Mouse (Mus musculus) embryonic stem cell, embryonic (primary cell): ENCODE measurements around the gene 1700057G04Rik.
"Not testable (repeated sequence)": the region's sequence is repeated elsewhere in the genome, so short reads cannot be mapped to it uniquely, and the experiment has no call there.

ENCODE experiments used
- CTCF ChIA-PET, 4 experiments: fragments of 300-600 bp in 2 of 4; fragments of 350-600 bp in 2 of 4; sonication (Branson Sonifier 250); formaldehyde crosslinking; loops; one replicate each; lab custom pipeline; 2022; ENCODE audit warnings: inconsistent platforms in 2 of 4; lab: Charles Lee
- POLR2A ChIA-PET, 4 experiments: fragments of 300-600 bp in 2 of 4; fragments of 350-600 bp in 2 of 4; sonication (Branson Sonifier 250); formaldehyde crosslinking; loops; one replicate each; lab custom pipeline; 2022; ENCODE audit warnings: antibody characterized with exemption in 4 of 4, inconsistent platforms in 1 of 4; lab: Charles Lee

1700057G04Rik gene

DNA sequence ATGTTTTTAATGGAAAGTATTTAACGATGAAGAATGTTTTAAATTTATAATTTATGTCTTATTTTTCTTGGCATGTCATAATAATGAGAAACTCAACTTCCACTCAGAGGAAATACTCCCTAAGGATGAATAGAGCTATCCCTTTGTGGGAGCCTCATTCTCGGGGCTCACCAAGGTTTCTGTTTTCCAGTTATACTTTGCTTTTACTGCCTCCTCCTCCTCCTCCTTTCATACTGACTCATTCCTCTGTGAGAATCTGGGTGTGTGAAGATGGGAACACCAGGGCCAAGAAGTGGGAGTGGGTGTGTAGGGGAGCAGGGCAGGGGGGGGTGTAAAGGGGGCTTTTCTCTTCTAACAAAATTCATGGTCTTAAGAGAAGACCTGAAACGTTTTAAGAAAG is 16.3 kb upstream of the 1700057G04Rik start:
- ChIA-PET CTCF (no interaction called here), POLR2A (interaction anchor here in 1 of 4 experiments (1.1 kb wide), 1 partner anchor 42 kb away, joined by 3 read pairs; no protein-coding TSS in a partner anchor)

DNA sequence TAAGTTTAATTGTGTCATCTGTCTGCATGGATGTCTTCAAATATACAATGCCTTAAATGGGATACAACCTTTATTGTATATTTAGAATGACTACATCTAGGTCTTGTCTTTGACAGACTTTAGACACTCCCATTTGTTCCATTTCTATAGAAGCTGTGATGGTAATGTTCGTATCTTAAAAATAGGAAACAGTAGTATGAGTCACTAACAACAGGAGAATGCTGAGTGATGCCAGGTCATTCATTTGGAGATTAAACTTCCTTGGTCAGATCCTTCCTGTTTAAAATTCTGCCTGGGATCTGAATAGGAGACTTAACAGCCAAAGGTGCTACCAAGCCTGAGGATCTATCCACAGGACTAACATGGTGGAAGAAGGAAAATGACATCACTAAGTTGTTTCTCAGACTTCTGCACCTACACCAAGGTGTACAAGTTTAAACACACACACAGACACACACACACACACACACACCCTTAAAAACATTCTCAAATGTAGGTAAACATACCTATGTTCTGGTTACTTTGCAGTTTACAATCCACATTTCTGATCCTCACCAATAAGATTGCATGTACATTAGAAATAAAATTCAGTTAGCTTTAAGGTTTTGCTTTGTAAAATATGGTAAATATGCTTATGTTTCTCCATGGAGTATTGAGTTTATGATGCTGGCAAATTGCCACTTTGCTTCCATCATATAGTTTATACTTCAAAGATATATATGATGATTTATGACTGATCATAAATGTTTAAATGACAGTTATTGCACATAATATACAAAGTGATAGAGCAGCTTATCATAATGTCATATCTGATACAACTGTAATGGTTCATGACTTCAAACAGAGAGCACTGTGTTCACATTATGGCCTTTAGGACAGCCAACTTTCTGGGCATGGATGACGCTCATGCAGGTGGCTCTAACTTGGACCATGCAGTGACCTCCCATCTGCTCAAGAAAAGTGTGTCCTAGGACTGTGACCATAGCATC is 15.3 kb upstream of the 1700057G04Rik start:
- POLR2A ChIA-PET: interaction anchor here in 1 of 4 experiments (0.7 kb wide), 1 partner anchor 42 kb away, joined by 3 read pairs; no protein-coding TSS in a partner anchor
- CTCF ChIA-PET: no interaction called here

DNA sequence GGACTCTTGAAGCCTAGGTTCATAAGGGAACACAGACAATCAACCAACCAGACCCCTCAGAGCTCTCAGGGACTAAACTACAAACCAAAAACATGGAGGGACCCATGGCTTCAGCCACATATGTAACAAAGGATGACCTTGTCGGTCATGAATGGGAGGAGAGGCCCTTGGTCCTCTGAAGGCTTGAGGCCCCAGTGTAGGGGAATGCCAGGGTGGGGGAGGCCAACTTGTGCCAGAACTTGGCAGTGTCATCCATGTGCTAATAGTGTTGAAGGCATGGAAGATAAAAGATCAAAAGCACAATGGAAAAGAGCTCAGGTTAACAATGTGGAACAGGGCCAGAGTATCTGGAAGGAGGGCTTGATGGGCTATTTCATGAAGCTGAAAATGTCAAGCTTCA is 10.9 kb upstream of the 1700057G04Rik start:
- CTCF ChIA-PET: no interaction called here
- POLR2A ChIA-PET: interaction anchor here in 2 of 4 experiments (0.6 to 1.0 kb wide), 2 partner anchors 16 to 48 kb away, joined by 4 read pairs; no protein-coding TSS in a partner anchor

DNA sequence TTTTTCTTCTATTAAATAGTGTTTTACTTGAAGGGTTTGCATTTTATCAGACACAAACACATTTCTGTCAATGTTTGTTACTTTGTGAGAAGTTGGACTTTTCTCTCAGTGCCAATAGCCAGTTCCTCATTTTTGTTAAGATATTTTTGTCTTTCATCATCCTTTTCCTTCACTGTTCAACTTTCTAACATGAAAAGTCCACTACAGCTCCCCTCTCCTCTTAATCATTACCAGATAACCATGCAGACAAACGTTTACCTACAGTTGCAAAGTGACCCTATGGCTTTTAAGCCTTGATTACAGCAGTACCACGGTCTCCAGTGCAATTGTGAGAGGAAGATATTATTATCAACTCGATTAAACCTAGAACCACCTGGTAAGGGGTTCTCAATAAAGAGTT is 8.0 kb upstream of the 1700057G04Rik start:
- ChIA-PET POLR2A (no interaction called here), CTCF (no interaction called here)

DNA sequence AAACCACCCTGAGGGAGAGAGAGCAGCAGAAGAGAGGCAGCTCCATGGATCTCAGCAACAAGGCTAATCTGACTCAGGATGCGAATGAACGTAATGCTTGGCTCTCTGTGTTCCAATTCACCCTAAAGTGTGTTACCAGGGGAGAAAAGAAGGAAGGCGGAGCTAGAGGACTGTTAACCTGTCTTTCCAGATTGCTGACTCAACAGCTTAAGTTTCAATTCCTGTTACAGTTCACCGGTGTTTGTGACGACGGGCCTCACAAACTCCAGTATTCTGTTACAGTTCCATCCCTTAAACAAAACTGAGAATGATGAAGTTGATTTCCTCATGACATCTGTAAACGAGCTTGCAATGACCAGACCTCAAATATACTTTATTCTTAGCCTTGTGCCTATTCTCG is 4.1 kb upstream of the 1700057G04Rik start:
- CTCF ChIA-PET: no interaction called here
- POLR2A ChIA-PET: no interaction called here

DNA sequence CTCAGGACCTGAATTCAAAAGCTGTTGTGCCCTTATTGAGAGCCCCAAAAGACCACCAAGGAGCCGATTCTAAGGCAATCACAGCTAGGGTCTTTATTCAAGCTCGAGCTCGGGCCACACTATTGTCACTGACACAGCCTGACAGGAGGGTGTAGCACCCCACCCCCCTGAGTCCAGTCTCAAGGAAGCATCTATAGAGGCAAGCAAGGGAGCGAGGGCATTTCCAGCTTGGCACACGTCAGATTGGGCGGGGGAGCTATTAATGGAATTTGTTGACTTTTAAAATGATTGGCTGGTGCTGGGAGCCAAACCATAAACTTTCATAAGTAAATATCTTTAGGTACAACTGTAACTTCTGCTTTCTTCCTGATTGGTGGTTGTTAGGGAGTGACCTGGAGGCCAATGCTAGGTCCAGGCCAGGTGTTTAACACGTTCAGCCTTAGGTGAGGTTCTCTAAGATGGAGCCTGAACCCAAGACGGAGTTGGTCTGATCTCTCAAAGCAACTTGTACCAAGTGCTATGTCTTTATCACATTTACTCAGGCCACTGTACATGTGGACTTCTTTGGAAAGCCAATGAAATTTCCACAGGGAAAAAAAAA is 3.5 kb upstream of the 1700057G04Rik start:
- ChIA-PET POLR2A (no interaction called here), CTCF (interaction anchor here in 1 of 4 experiments (0.6 kb wide), 1 partner anchor 377 kb away, joined by 3 read pairs; no protein-coding TSS in a partner anchor)

DNA sequence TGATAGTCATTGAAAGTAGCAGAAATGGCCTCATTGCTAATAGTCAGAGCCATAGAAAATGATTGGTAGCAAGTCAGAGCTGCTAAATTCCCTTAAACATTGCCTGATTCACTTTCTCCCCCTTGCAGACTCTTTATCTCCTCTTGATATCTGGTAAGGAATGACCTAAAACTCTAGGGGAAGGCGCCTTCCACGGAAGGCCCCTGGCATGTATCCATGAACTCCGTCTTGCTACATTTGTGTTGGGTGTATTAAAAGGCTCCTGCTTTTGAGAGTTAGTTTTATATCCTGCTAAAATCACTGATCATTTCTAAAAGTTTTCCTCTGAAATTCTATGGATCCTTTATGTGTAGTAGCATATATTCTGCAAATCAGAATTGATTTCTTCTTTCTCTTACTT is 7.6 kb downstream of the 1700057G04Rik start:
- ChIA-PET POLR2A (no interaction called here), CTCF (no interaction called here)

DNA sequence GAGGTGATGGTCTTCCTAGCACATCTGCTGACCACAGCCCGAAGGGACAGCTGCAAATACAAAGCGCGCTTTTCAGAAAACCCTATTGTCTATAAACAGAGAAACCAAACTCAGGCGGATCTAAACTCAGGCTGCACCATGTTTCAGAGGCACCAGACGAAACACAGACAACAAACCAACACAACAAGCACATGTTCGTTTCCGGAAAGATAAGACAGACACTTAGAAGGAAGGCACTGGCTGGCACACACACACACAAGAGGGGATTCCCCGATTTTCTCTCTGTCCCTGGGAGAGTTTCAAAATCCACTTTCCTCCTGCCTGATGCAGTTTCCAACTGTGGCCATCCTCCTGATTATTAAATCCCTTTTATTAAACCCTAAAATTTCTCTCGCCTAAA is 16.8 kb downstream of the 1700057G04Rik start:
- POLR2A ChIA-PET, CTCF ChIA-PET: not testable (repeated sequence)

DNA sequence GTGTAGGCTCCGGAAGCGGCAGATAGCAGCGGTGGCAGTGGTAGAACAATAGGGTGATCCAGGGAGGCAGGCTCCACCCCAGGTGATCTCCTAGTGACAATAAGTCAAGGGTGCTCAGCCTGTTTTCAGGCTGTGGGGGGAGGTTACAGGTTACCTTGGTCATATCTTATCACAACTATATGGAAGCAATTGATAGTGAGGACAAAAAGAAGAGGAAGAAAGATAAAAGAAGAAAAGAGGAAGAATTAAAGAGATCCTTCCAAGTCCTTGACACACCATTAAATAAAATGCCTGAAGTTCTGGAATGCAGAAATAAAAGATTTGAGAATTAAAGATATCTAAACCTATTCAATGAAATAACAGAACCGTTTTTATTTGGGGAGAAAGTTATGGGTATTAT is 17.6 kb downstream of the 1700057G04Rik start:
- ChIA-PET CTCF (no interaction called here), POLR2A (no interaction called here)

DNA sequence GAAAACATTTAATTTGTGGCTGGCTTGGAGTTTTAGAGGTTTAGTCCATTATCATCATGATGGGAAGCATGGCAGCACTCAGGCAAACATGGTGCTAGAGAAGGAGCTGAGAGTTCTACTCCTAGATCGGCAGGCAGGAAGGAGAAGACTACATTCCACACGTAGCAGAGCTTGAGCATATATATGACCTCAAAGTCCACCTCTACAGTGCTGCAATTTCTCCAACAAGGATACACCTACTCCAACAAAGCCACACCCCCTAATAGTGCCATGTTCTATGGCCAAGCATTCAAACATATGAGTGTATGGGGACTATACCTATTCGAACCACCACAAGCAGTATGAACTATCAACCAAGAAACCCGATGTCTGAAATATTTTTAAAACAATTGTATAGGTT is 22.2 kb downstream of the 1700057G04Rik start:
- CTCF ChIA-PET: no interaction called here
- POLR2A ChIA-PET: interaction anchor here in 1 of 4 experiments (1.3 kb wide), 1 partner anchor 10 kb away, joined by 3 read pairs; no protein-coding TSS in a partner anchor

DNA sequence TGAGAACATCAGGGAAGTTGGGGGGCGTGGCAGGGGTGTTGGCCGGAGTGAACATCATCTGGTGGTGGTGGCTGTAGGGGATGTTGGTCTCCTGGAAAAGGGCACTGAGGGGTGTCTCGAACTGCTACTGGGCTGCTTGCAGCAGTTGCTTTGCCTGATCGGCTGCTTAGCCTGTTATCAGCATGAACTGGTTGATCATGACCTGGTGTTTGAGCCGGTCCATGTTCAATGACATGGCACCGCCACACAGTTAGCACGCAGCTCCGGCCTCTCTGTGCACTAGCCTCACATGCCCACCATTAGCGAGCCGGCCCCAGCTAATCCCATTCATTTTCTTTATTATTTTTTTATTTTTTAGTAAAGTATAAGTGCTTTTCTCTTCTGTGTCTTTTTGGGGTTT is 25.7 kb downstream of the 1700057G04Rik start:
- POLR2A ChIA-PET: no interaction called here
- CTCF ChIA-PET: no interaction called here

DNA sequence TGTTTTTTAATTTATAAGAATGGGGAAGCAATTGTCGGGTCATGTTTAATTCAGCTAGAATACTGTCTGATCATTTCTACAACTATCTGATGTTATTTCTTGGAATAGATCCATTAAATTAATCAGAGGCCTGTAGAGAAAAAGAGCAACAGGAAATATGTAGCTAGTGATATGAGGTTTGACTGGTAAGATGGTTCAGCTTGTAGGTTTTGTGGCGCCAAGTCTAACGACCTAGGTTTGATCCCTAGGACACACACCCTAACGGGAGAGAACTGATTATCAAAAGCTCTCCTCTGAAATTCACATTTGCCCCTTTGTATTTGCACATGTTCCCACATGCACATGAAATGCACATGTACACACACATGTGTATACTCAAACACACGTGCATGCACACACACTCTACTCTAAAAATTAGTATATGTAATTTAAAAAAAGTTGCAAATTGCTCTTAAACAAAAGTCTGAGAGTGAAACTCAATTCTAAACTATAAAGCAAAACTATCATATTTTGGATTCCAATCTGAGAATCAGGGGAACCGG is 26.2 kb downstream of the 1700057G04Rik start:
- ChIA-PET CTCF (no interaction called here), POLR2A (interaction anchor here in 2 of 4 experiments (0.6 to 0.8 kb wide), 2 partner anchors 18 to 42 kb away, joined by 3 read pairs; no protein-coding TSS in a partner anchor)

DNA sequence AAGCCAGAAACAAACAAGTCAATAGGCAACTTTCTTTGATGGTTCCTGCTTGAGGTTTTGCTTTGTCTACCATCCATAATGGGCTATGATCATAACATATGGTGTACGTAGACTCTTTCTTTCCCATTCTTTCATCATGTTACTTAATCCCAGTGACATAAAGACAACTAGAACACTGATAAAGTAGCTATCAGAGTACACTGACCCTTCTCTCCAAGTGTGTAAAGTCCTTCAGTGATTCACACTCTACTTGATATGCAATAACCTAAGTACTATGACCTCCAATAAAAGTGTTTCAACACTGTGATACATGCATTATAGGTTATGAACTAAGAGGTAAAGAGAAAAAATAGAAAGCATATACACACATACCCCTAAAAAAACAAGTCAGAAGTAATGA is 27.9 kb downstream of the 1700057G04Rik start:
- CTCF ChIA-PET: no interaction called here
- POLR2A ChIA-PET: interaction anchor here in 1 of 4 experiments (0.6 kb wide), 1 partner anchor 331 kb away, joined by 4 read pairs; no protein-coding TSS in a partner anchor

DNA sequence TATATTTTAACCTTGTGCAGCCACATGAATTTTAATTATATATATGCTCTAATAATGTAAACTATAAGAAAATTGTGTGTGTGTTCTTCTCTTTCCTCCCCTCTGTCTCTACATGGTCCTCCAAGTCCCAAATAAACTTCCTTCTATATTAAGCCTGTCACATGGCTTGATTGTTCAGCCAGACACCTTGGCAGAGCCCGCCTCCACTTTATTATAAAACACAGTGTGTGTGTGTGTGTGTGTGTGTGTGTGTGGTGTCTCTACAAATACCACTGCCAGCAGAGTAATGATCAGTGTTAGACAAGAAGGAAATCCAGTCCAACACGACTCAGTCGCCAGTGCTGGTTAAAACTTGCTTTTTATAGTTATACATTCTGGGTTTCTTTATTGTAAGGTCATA is 28.5 kb downstream of the 1700057G04Rik start:
- POLR2A ChIA-PET: interaction anchor here in 1 of 4 experiments (0.6 kb wide), 1 partner anchor 332 kb away, joined by 4 read pairs; no protein-coding TSS in a partner anchor
- CTCF ChIA-PET: no interaction called here

DNA sequence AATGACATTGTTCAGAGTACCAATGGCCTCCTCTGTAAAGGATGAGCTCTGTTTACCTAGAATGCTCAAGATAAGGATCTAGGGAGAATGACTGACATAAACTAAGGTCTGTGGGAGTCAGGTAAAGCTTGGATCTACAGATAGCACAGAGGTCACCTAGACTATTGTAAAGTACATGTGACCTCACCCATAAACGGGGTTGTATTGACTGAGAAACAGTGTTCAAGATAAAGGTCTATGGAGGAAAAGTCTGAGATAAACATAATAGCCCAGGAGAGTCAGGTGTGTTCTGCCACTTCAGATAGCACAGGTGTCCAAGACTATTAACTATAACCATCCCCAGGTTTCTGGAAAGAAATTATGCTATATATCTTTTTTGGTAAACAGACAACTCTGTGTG is 29.8 kb downstream of the 1700057G04Rik start:
- ChIA-PET CTCF (no interaction called here), POLR2A (interaction anchor here in 1 of 4 experiments (0.6 kb wide), 1 partner anchor 23 kb away, joined by 3 read pairs; no protein-coding TSS in a partner anchor)

DNA sequence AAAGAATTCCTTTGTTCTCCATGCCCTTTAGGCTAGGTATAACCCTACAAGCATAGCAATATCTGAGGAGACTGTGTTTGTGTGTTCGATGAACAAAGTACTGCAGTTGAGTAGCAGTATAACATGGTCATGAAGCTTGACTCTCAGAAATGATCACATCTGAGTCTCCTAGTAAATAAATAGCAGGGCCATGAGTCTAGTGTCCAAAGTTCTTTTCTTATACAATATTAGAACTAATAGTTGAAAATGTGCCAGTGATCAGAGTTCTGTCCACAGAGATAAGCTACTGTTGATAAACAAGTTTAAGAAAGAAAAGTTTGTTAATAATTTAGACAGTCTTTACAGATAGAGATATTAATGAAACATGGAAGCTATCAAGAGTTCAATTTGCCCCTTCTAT is 42.7 kb downstream of the 1700057G04Rik start:
- CTCF ChIA-PET: no interaction called here

DNA sequence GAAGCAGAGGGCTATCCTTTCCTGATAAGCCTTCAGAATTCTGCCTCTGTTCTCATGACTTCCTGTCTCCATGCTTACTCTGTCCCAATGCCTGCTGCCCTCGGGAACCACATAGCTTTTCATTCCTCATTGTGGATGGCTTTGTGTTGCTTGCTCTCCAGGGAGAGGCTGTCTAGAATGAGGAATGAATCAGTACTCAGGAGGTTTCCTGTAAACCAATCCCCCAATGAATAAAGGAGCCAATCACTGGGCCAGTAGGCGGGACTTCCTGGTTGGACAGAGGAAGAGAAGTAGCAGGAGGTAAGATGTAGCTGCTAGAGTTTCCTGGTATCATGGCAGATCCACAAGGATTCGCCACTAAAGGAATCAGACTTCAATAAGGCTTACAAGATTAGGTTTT is 44.1 kb downstream of the 1700057G04Rik start:
- ChIA-PET POLR2A (interaction anchor here in 1 of 4 experiments (0.9 kb wide), 1 partner anchor 17 kb away, joined by 3 read pairs; no protein-coding TSS in a partner anchor), CTCF (interaction anchor here in 1 of 4 experiments (0.7 kb wide), 1 partner anchor 83 kb away, joined by 5 read pairs; no protein-coding TSS in a partner anchor)

More for the DNA sequence above, 42.7 kb downstream of the 1700057G04Rik start:
- POLR2A ChIA-PET: no interaction called here

DNA sequence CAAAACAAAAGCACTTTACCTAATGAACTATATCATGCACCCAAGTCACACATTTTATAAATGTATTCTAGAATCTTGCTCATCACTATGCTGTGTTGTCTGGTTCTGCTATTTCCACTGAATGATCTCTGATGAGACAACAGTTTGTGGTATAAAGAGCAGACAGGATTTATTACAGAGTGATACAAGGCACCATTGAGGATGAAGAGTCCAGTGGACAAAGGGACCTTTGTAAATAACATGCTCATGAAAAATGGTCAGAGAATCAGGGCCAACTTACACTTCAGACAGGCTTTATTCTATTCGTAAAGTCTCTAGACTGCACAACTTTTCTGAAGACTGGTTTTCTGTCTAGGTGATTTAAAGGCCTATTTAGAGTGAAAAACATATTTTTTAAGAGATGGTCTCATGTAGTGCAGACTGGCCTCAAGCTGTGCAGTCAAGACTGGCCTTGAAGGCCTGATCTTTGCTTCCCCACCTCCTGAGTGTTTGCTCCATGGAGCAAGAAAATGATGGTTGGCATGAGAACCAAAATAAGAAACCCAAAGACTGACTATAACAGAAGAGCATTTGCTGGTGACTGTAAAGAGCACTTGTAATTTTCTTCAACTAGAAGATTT is 51.6 kb downstream of the 1700057G04Rik start:
- POLR2A ChIA-PET: interaction anchor here in 1 of 4 experiments (1.1 kb wide), 1 partner anchor 22 kb away, joined by 3 read pairs; no protein-coding TSS in a partner anchor
- CTCF ChIA-PET: no interaction called here

DNA sequence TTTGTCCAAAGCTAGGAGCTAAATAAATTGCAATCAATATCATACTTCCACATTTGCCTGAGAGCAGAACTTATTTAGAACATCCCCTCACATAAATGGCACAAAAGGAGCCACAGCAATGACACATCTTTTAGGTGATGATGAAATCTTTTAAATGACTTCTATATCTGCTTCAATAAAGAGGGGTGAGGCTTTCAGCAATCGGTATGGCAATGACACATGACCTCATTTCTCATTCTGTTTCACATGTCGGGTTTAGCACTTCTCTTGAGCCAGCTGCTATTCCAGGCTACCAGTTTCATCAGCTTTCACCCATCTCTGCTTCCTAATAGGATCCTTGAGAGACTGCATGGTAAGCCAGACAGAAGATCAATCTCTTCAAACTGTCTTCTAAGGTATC is 54.3 kb downstream of the 1700057G04Rik start:
- ChIA-PET POLR2A (no interaction called here), CTCF (no interaction called here)
